Mouse (Mus musculus): ENCODE results near the gene Pyroxd2. TPM values are rescaled to one million over a fixed set of nuclear protein-coding genes. Genes with fewer than 3 reads are reported as not detected.
"Not testable (repeated sequence)": the region's sequence is repeated elsewhere in the genome, so short reads cannot be mapped to it uniquely, and the experiment has no call there.

The Pyroxd2 gene
- polyA plus RNA-seq, 1 experiment, result 5.4 TPM

DNA sequence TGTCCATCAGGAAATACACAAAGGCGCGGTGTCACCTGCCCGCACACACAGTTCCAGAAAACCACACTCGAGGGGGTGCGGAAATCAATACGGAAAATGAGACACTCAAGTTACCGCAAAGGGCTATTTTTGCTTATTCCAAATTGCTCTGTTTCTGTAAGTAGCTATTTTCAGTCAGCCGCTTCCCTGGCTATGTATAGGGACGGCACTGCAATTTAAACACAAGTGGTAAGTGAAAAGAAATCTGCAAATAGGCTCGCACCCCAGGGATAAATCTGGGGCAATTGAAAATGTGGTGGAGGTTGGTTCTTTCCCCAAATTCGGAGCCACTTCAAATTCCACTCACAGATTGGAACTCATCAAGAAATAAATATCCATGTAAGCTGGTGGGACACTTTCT, 63.3 kb downstream of the Pyroxd2 start:
- no peak overlapping the region for H3K27ac ChIP-seq (ENCODE audit: control insufficient read depth, insufficient read depth, low read depth, low read length)
- no peak overlapping the region for H3K4me3 ChIP-seq (ENCODE audit: control insufficient read depth, low read depth, low read length)
- H3K27me3 ChIP-seq (ENCODE audit: control insufficient read depth, insufficient read depth, low read length), result no peaks in the 10 kb centered on the region
- no peaks in the 10 kb centered on the region for H3K4me1 ChIP-seq (ENCODE audit: control insufficient read depth, insufficient read depth, low read length)
- H3K36me3 ChIP-seq (ENCODE audit: control insufficient read depth, insufficient read depth, low read length), result no peaks in the 10 kb centered on the region
- no peak for TF ChIP-seq CTCF (IDR thresholded peaks at IDR 0.05; ENCODE audit: control insufficient read depth, insufficient read depth, insufficient replicate concordance, low read depth, low read length)
- no peak for TF ChIP-seq POLR2A (IDR thresholded peaks at IDR 0.05; ENCODE audit: control insufficient read depth, low read depth, low read length)

GRCm38 (mm10) chr19:42682776-42683175, 69.8 kb downstream of the Pyroxd2 start:
- not testable (repeated sequence) for H3K4me3 ChIP-seq (ENCODE audit: control insufficient read depth, low read depth, low read length)

DNA sequence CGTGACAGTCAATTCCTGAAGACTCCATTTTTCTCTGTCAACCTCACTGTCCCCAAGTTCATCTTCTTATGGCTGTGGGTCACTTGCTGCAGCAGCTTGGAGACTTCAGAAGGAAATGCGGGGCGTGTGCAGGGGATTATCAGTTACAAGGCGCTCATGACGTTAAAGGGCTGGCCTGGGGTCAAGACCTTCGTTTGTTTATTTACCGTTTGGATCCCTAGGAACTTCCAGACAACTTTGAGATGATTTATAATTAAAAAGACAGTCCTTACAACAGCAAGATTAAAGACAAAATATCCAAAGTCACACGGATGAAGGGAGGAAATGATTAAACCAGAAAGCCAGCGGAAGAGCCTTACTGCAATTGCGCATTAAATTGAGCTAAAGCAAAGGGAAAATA, 74.4 kb downstream of the Pyroxd2 start:
- TF ChIP-seq POLR2A (IDR thresholded peaks at IDR 0.05; ENCODE audit: control insufficient read depth, low read depth, low read length) (no peak), CTCF (IDR thresholded peaks at IDR 0.05; ENCODE audit: control insufficient read depth, insufficient read depth, insufficient replicate concordance, low read depth, low read length) (no peak)
- Histone ChIP-seq H3K4me1 (ENCODE audit: control insufficient read depth, insufficient read depth, low read length) (no peaks in the 10 kb centered on the region; the same call in 1 of the 2 replicates), H3K4me3 (ENCODE audit: control insufficient read depth, low read depth, low read length) (no peak overlapping the region), H3K36me3 (ENCODE audit: control insufficient read depth, insufficient read depth, low read length) (no peaks in the 10 kb centered on the region), H3K27me3 (ENCODE audit: control insufficient read depth, insufficient read depth, low read length) (no peaks in the 10 kb centered on the region), H3K27ac (ENCODE audit: control insufficient read depth, insufficient read depth, low read depth, low read length) (no peak overlapping the region)

More at GRCm38 (mm10) chr19:42682776-42683175, 69.8 kb downstream of the Pyroxd2 start:
- H3K4me1 ChIP-seq (ENCODE audit: control insufficient read depth, insufficient read depth, low read length); H3K27ac ChIP-seq (ENCODE audit: control insufficient read depth, insufficient read depth, low read depth, low read length); H3K36me3 ChIP-seq (ENCODE audit: control insufficient read depth, insufficient read depth, low read length); H3K27me3 ChIP-seq (ENCODE audit: control insufficient read depth, insufficient read depth, low read length): not testable (repeated sequence)

DNA sequence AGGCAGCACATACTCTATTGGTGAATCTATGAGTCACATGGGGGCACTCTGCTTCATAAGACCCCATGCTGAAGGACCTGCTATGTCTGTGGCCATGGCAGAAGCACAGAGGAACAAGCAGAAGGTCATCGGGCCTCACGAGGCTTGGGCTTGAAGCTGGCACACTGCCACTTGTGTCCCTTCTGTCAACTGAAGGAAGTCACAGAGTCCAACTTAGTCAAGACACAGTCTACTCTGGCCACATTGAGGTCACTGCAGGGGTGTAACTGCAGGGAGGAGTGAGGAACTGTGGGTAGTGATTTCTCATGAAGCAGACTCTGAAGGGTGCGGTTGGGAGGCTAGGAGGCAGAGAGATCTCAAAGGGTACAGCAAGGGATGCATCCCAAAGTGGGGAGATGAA, 75.1 kb downstream of the Pyroxd2 start:
- H3K27ac ChIP-seq (ENCODE audit: control insufficient read depth, insufficient read depth, low read depth, low read length), result no peak overlapping the region
- H3K27me3 ChIP-seq (ENCODE audit: control insufficient read depth, insufficient read depth, low read length), result no peaks in the 10 kb centered on the region
- TF ChIP-seq CTCF (IDR thresholded peaks at IDR 0.05; ENCODE audit: control insufficient read depth, insufficient read depth, insufficient replicate concordance, low read depth, low read length) (no peak), POLR2A (IDR thresholded peaks at IDR 0.05; ENCODE audit: control insufficient read depth, low read depth, low read length) (no peak)
- no peak overlapping the region for H3K4me3 ChIP-seq (ENCODE audit: control insufficient read depth, low read depth, low read length)
- no peaks in the 10 kb centered on the region for H3K36me3 ChIP-seq (ENCODE audit: control insufficient read depth, insufficient read depth, low read length)
- no peaks in the 10 kb centered on the region; the same call in 1 of the 2 replicates for H3K4me1 ChIP-seq (ENCODE audit: control insufficient read depth, insufficient read depth, low read length)

DNA sequence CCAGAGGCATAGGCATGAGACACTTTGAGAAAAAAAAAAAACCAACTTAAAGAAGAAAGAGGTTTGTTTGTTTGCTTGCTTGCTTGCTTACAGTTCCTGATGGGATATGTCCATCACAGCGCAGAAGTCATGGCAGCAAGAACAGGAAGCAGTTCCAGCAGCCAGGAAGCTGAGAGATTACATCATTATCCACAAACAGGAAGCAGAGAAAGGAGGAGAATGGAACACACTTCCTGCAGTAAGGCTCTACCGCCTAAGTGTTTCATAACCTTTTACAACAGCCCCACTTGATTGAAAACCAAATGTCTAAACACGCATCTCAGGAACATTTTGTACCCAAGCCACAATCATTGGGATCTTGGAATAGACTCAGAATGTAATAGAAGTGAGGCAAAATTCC, 75.6 kb downstream of the Pyroxd2 start:
- Histone ChIP-seq H3K36me3 (ENCODE audit: control insufficient read depth, insufficient read depth, low read length) (no peaks in the 10 kb centered on the region), H3K4me3 (ENCODE audit: control insufficient read depth, low read depth, low read length) (no peak overlapping the region), H3K27ac (ENCODE audit: control insufficient read depth, insufficient read depth, low read depth, low read length) (no peak overlapping the region), H3K4me1 (ENCODE audit: control insufficient read depth, insufficient read depth, low read length) (no peaks in the 10 kb centered on the region; the same call in 1 of the 2 replicates), H3K27me3 (ENCODE audit: control insufficient read depth, insufficient read depth, low read length) (no peaks in the 10 kb centered on the region)
- no peak for TF ChIP-seq CTCF (IDR thresholded peaks at IDR 0.05; ENCODE audit: control insufficient read depth, insufficient read depth, insufficient replicate concordance, low read depth, low read length)
- TF ChIP-seq POLR2A (IDR thresholded peaks at IDR 0.05; ENCODE audit: control insufficient read depth, low read depth, low read length), result no peak

Other genes with a start within 250 kb of the Pyroxd2 start
- 5.6 and 7.0 TPM in 2 replicates for gene R3hcc1l, start 234.0 kb downstream of the Pyroxd2 start, polyA plus RNA-seq (2012; rRNA removed)
- 0.25 and 0.47 TPM in 2 replicates for gene Loxl4, start 140.0 kb downstream of the Pyroxd2 start, polyA plus RNA-seq (2012; rRNA removed)
- gene Hps1, start 27.2 kb upstream of the Pyroxd2 start, polyA plus RNA-seq (2012; rRNA removed), result 5.7 and 6.7 TPM in 2 replicates

All from testis, adult 2 months (tissue).